Mouse (Mus musculus) forebrain, embryonic 16.5 days (tissue): ENCODE data around the gene Tbck. TPM values are rescaled to one million over a fixed set of nuclear protein-coding genes. Genes with fewer than 3 reads are reported as not detected.

ENCODE experiments used
- ATAC-seq: fragments of 200-750 bp; cut with Nextera tagmentation; 2 replicates; pipeline ENCODE4 v1.8.0; 2017; ENCODE audit warnings: mild to moderate bottlenecking, moderate library complexity
- H3K27ac ChIP-seq: fragments of 300-500 bp; sonication (generic); 2 replicates; pipeline ENCODE4 v1.5.1; 2014; ENCODE audit warnings: low read length, control low read depth
- H3K27me3 ChIP-seq: fragments of 300-500 bp; sonication (generic); replicated peaks from 2 replicates; pipeline ENCODE4 v1.6.1; 2014; ENCODE audit warnings: low read length; ENCODE audit not compliant: control insufficient read depth, insufficient read depth
- H3K36me3 ChIP-seq: fragments of 300-500 bp; sonication (generic); 2 replicates; pipeline ENCODE4 v1.6.1; 2014; ENCODE audit not compliant: control insufficient read depth, insufficient read depth
- H3K4me1 ChIP-seq: fragments of 300-500 bp; sonication (generic); replicated peaks from 2 replicates; pipeline ENCODE4 v1.6.1; 2014; ENCODE audit warnings: low read length; ENCODE audit not compliant: control insufficient read depth, insufficient read depth
- H3K4me2 ChIP-seq: fragments of 300-500 bp; sonication (generic); 2 replicates; pipeline ENCODE4 v1.6.1; 2014; ENCODE audit warnings: mild to moderate bottlenecking, low read length, control low read depth
- H3K4me3 ChIP-seq: fragments of 300-500 bp; sonication (generic); replicated peaks from 2 replicates; pipeline ENCODE4 v1.5.1; 2014; ENCODE audit warnings: mild to moderate bottlenecking, low read length, control low read depth
- H3K9ac ChIP-seq: fragments of 300-500 bp; sonication (generic); replicated peaks from 2 replicates; pipeline ENCODE4 v1.6.1; 2014; ENCODE audit warnings: low read depth, low read length, control low read depth
- H3K9me3 ChIP-seq: fragments of 300-500 bp; sonication (generic); 2 replicates; pipeline ENCODE4 v1.6.1; 2016; ENCODE audit warnings: low read length; ENCODE audit not compliant: control insufficient read depth
- WGBS: fragments of 180-500 bp; shearing (Covaris S2); extraction: QIAGEN DNeasy Blood & Tissue Kit; methylation state at CpG from one replicate; pipeline ENCODE4 v1.1.7; 2014; 5-methylcytosine and 5-hydroxymethylcytosine counted together
- polyA plus RNA-seq: library from polyadenylated mRNA; unstranded; fragments of >200 nt; fragmentation: Nextera tagmentation; extraction: Ambion mirVana; gene quantifications from 2 replicates; pipeline ENCODE4 v1.2.1, GENCODE M21; 2015

The Tbck gene
- polyA plus RNA-seq, 1 experiment from 2014 or later = 35.9 TPM

DNA sequence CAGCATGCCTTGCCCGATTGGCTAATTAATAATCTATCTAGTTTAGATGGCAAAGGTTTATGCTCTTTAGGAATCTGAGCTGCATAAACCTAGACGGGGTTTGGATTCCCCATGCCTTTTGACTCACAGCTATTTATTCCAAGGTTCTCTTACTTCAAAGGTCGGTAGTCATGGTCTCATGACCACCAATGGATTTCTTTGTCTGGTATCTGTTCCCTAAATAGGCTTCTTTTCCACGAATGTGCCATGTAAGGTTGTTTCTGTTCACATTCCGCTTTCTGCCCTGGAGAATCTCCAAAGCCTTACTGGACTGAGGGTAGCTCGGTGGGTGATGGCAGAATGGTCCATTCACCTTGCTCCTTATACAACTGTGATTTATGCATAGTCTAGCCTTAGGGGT, 186.1 kb downstream of the Tbck start:
- H3K27me3 ChIP-seq = no peaks in the 10 kb centered on the region
- no peaks in the 10 kb centered on the region for H3K4me1 ChIP-seq
- no peak overlapping the region for H3K4me2 ChIP-seq
- H3K4me3 ChIP-seq = no peak overlapping the region
- no peak overlapping the region for H3K9ac ChIP-seq
- 77% methylated on average over 6 of the region's 6 CpGs for WGBS
- no peaks in the 10 kb centered on the region for H3K9me3 ChIP-seq
- ATAC-seq = no peak
- no peak overlapping the region for H3K27ac ChIP-seq
- H3K36me3 ChIP-seq = no peaks in the 10 kb centered on the region

DNA sequence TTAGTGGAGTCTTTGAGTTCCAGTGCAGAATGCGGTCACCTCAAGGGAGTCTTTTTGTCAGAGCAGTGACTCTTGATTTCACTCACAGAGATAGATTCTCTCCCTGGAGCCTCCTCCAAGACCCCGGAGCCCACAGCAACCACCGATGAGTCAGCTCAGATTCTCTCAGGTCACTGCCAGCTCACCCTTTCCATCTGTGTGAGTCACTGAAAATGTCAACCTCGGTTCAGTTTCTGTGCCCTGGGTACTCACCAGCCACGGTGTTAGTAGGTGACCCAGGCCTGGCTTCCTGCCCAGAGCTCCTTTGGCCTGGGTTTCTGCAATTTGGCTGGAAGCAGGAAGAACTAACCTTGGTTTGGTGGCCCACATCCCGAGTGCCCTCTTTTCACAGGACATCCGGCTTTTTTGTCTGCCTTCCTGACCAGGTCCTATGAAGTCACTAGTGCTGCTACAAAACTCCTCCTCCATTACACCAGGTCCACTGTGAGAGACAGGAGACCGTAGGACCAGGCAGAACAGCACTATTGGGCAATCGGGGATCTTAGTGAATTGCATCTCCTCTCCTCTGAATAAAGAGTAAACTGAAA, 187.5 kb downstream of the Tbck start:
- Histone ChIP-seq H3K36me3 (no peaks in the 10 kb centered on the region), H3K27me3 (no peaks in the 10 kb centered on the region), H3K4me2 (no peak overlapping the region), H3K27ac (no peak overlapping the region), H3K9ac (no peak overlapping the region), H3K9me3 (no peaks in the 10 kb centered on the region), H3K4me1 (no peaks in the 10 kb centered on the region), H3K4me3 (no peak overlapping the region)
- WGBS = 80% methylated on average over 9 of the region's 9 CpGs
- ATAC-seq = no peak

GRCm38 (mm10) chr3:132873251-132873650, 189.3 kb downstream of the Tbck start:
- Histone ChIP-seq H3K36me3 (no peaks in the 10 kb centered on the region), H3K4me1 (no peaks in the 10 kb centered on the region), H3K9ac (no peak overlapping the region), H3K9me3 (no peaks in the 10 kb centered on the region), H3K27me3 (no peaks in the 10 kb centered on the region), H3K27ac (no peak overlapping the region), H3K4me2 (no peak overlapping the region), H3K4me3 (no peak overlapping the region)
- no peak for ATAC-seq
- 63% methylated on average over 6 of the region's 6 CpGs for WGBS

GRCm38 (mm10) chr3:132876011-132876708, 192.2 kb downstream of the Tbck start:
- Histone ChIP-seq H3K9me3 (no peaks in the 10 kb centered on the region), H3K27ac (no peak overlapping the region), H3K4me2 (no peak overlapping the region), H3K27me3 (no peaks in the 10 kb centered on the region), H3K9ac (no peak overlapping the region), H3K4me1 (peaks cover 5% of the 10 kb centered on the region), H3K4me3 (no peak overlapping the region), H3K36me3 (no peaks in the 10 kb centered on the region)
- WGBS = 48% methylated on average over 14 of the region's 14 CpGs
- ATAC-seq = no peak

DNA sequence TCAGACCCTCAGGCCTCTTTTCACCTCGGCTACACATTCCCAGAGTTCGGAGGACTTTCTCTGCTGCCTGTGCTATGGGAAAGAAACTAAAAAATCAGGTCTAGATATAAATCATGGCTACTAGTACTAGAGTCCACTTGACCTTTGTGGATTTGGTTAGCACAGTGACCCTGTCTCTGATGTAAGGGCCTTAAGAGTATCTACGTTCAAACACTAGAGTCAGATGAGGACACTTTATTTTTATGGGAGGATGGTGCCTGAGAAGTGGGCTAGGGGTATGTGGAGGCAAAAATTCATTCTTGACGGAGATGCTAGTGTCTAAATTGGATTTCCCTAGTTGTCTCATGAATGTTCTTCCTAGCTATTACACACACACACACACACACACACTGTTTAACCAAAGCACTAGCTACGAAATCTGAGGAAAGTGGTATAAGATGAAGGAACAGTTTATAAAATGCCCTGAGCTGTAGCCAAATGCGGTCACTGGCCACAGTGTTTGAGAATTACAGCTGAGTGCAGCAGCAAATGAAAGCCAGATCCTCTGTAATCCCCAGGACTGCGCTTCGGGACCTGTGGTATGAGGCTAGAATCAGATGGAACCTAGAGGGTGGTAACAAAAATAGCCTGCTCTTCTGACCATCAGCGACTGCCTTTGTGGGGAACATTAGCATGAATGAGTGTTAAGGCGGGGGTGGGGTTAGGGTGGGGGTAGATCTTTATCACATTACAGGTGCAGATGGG, 193.2 kb downstream of the Tbck start:
- no peak overlapping the region for H3K4me2 ChIP-seq
- peaks cover 5% of the 10 kb centered on the region for H3K4me1 ChIP-seq
- H3K36me3 ChIP-seq = no peaks in the 10 kb centered on the region
- WGBS = 74% methylated on average over 10 of the region's 10 CpGs
- no peak overlapping the region for H3K9ac ChIP-seq
- H3K4me3 ChIP-seq = no peak overlapping the region
- H3K27ac ChIP-seq = no peak overlapping the region
- H3K9me3 ChIP-seq = no peaks in the 10 kb centered on the region
- ATAC-seq = no peak
- no peaks in the 10 kb centered on the region for H3K27me3 ChIP-seq

GRCm38 (mm10) chr3:132880361-132880760, 196.4 kb downstream of the Tbck start:
- no peak overlapping the region; the same call in 1 of the 2 replicates for H3K4me2 ChIP-seq
- WGBS = 75% methylated on average over 3 of the region's 3 CpGs
- peaks cover 5% of the 10 kb centered on the region for H3K4me1 ChIP-seq
- H3K36me3 ChIP-seq = no peaks in the 10 kb centered on the region
- H3K27ac ChIP-seq = no peak overlapping the region
- no peak overlapping the region for H3K4me3 ChIP-seq
- no peak overlapping the region for H3K9ac ChIP-seq
- no peaks in the 10 kb centered on the region for H3K9me3 ChIP-seq
- no peak for ATAC-seq
- H3K27me3 ChIP-seq = no peaks in the 10 kb centered on the region

DNA sequence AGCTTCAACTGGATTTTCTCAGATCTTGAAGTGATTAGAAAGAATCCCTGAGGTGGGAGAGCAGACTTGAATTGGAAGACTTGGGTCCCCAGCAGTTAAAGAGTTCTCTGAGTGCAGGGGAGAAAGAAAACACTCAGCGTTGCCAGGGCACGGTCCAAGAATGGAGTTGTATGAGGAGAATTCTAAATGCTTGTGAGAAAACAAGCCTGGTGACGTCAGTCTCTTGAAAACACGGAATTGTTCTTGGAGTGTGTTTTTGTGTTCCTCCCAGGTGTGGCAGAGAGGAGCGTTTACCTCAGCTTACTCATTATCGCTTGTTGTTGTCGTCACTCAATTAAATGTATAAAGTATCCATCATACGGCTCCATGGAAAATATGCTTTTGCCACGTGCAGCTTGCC, 196.9 kb downstream of the Tbck start:
- Histone ChIP-seq H3K9ac (no peak overlapping the region), H3K9me3 (no peaks in the 10 kb centered on the region), H3K4me1 (peaks cover 5% of the 10 kb centered on the region), H3K27ac (no peak overlapping the region), H3K4me2 (peak overlapping the region; percentile 23), H3K36me3 (no peaks in the 10 kb centered on the region), H3K4me3 (no peak overlapping the region), H3K27me3 (no peaks in the 10 kb centered on the region)
- 31% methylated on average over 9 of the region's 9 CpGs for WGBS
- ATAC-seq = 0 out of 2 replicates have a peak, but pooled peaks have one; percentile 58

DNA sequence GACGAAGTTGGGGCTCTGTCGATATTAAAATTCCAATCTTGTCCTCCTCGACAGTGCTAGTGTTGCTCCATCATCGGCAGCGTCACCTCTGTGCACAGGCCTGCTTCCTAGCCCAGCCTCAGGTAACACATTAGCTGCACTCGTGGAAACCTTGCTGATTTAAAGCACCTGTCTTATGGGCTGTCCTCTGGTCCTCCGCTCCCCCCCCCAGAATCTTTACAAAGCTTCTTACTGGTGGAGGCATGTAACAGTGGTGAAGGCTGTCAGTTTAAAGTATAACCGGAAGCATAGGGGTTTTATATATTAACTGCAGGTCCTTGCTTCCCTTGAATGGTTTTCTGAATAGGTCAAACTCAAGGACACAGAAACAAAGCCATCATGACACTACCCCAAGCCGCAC, 199.3 kb downstream of the Tbck start:
- WGBS = 85% methylated on average over 9 of the region's 9 CpGs
- H3K4me3 ChIP-seq = no peak overlapping the region
- H3K4me2 ChIP-seq = no peak overlapping the region
- ATAC-seq = no peak
- no peaks in the 10 kb centered on the region for H3K36me3 ChIP-seq
- no peak overlapping the region for H3K27ac ChIP-seq
- H3K9ac ChIP-seq = no peak overlapping the region
- H3K9me3 ChIP-seq = no peaks in the 10 kb centered on the region
- peaks cover 5% of the 10 kb centered on the region for H3K4me1 ChIP-seq
- no peaks in the 10 kb centered on the region for H3K27me3 ChIP-seq

DNA sequence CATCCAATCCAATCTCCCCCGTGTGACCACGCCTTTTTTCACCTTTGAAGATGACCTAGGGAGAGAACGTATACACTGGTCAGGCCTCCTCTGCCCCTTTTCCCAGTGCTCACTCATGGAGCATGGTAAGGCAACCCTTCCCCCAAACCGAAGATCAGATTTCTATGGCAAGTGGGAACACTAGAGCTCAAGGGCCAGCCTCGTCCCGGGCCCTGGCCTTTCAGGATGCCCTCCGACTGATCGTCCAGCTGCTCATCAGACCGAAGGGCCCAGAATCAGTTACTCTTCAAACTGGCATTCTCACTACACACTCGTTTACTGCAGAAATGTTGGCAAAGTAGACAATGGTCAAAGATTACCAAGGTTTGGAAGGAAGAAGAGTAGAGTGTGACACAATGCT, 200.5 kb downstream of the Tbck start:
- H3K4me2 ChIP-seq = no peak overlapping the region
- ATAC-seq = no peak
- H3K9me3 ChIP-seq = no peaks in the 10 kb centered on the region
- no peaks in the 10 kb centered on the region for H3K36me3 ChIP-seq
- peaks cover 5% of the 10 kb centered on the region for H3K4me1 ChIP-seq
- no peak overlapping the region for H3K4me3 ChIP-seq
- no peak overlapping the region for H3K27ac ChIP-seq
- H3K9ac ChIP-seq = no peak overlapping the region
- no peaks in the 10 kb centered on the region for H3K27me3 ChIP-seq
- 84% methylated on average over 10 of the region's 10 CpGs for WGBS
